Mouse (Mus musculus) kidney, embryonic 16.5 days (tissue): ENCODE data around the gene E2f6. TPM values are rescaled to one million over a fixed set of nuclear protein-coding genes. Genes with fewer than 3 reads are reported as not detected.

Experiments
- ATAC-seq: fragments of 200-750 bp; cut with Nextera tagmentation; 2 replicates; pipeline ENCODE4 v1.8.0; 2017; ENCODE audit warnings: moderate TSS enrichment; ENCODE audit not compliant: low FRiP score, low TSS enrichment
- H3K27ac ChIP-seq: fragments of 300-500 bp; sonication (generic); 2 replicates; pipeline ENCODE4 v1.5.1; 2014; ENCODE audit warnings: low read length
- H3K27me3 ChIP-seq: fragments of 300-500 bp; sonication (generic); 2 replicates; pipeline ENCODE4 v1.6.1; 2014; ENCODE audit warnings: low read length, control low read depth, mixed read lengths; ENCODE audit not compliant: insufficient read depth
- H3K36me3 ChIP-seq: fragments of 300-500 bp; sonication (generic); 2 replicates; pipeline ENCODE4 v1.6.1; 2014; ENCODE audit warnings: low read length, control low read depth, mixed read lengths; ENCODE audit not compliant: insufficient read depth
- H3K4me1 ChIP-seq: fragments of 300-500 bp; sonication (generic); 2 replicates; pipeline ENCODE4 v1.6.1; 2014; ENCODE audit warnings: low read length, control low read depth, mixed read lengths; ENCODE audit not compliant: insufficient read depth
- H3K4me2 ChIP-seq: fragments of 300-500 bp; sonication (generic); replicated peaks from 2 replicates; pipeline ENCODE4 v1.6.1; 2014; ENCODE audit warnings: low read depth, low read length
- H3K4me3 ChIP-seq: fragments of 300-500 bp; sonication (generic); 2 replicates; pipeline ENCODE4 v1.5.1; 2014; ENCODE audit warnings: mild to moderate bottlenecking, low read length
- H3K9ac ChIP-seq: fragments of 300-500 bp; sonication (generic); replicated peaks from 2 replicates; pipeline ENCODE4 v1.6.1; 2014; ENCODE audit warnings: low read length
- H3K9me3 ChIP-seq: fragments of 300-500 bp; sonication (generic); 2 replicates; pipeline ENCODE4 v1.6.1; 2016; ENCODE audit warnings: low read length, control low read depth
- WGBS: fragments of 180-500 bp; shearing (Covaris S2); extraction: QIAGEN DNeasy Blood & Tissue Kit; methylation state at CpG from one replicate; pipeline ENCODE4 v1.1.7; 2014; 5-methylcytosine and 5-hydroxymethylcytosine counted together
- polyA plus RNA-seq: library from polyadenylated mRNA; unstranded; fragments of >200 nt; fragmentation: Nextera tagmentation; extraction: Ambion mirVana; gene quantifications from 2 replicates; pipeline ENCODE4 v1.2.1, GENCODE M21; 2015

Gene E2f6
- polyA plus RNA-seq, 1 experiment from 2014 or later, result 41.7 TPM

GRCm38 (mm10) chr12:16855632-16856305 is 45.0 kb downstream of the E2f6 start:
- Histone ChIP-seq H3K4me2 (no peak overlapping the region), H3K27me3 (no peaks in the 10 kb centered on the region), H3K9me3 (no peaks in the 10 kb centered on the region), H3K4me3 (no peak overlapping the region), H3K9ac (no peak overlapping the region), H3K27ac (no peak overlapping the region), H3K36me3 (no peaks in the 10 kb centered on the region), H3K4me1 (peaks cover 8% of the 10 kb centered on the region)
- no peak for ATAC-seq
- 37% methylated on average over 6 of the region's 6 CpGs for WGBS

GRCm38 (mm10) chr12:16856306-16856679 is 45.5 kb downstream of the E2f6 start:
- 0 out of 2 replicates have a peak, but pooled peaks cover 2% of the 10 kb centered on the region for H3K4me1 ChIP-seq
- no peak overlapping the region for H3K4me2 ChIP-seq
- H3K9me3 ChIP-seq, result no peaks in the 10 kb centered on the region
- H3K4me3 ChIP-seq, result no peak overlapping the region
- WGBS, result 66% methylated on average over 2 of the region's 2 CpGs
- H3K36me3 ChIP-seq, result no peaks in the 10 kb centered on the region
- no peak overlapping the region for H3K27ac ChIP-seq
- no peak overlapping the region for H3K9ac ChIP-seq
- no peak for ATAC-seq
- H3K27me3 ChIP-seq, result no peaks in the 10 kb centered on the region

- Histone ChIP-seq H3K36me3 (no peaks in the 10 kb centered on the region), H3K27me3 (no peaks in the 10 kb centered on the region), H3K4me1 (0 out of 2 replicates have a peak, but pooled peaks cover 2% of the 10 kb centered on the region), H3K9me3 (no peaks in the 10 kb centered on the region), H3K4me3 (no peak overlapping the region), H3K9ac (no peak overlapping the region), H3K4me2 (no peak overlapping the region), H3K27ac (no peak overlapping the region)
- no peak for ATAC-seq
- 61% methylated on average over 4 of the region's 4 CpGs for WGBS
Measured at GRCm38 (mm10) chr12:16858081-16858480, 47.3 kb downstream of the E2f6 start.

- H3K4me1 ChIP-seq, result no peaks in the 10 kb centered on the region
- no peaks in the 10 kb centered on the region for H3K27me3 ChIP-seq
- H3K36me3 ChIP-seq, result no peaks in the 10 kb centered on the region
- WGBS, result 85% methylated on average over 2 of the region's 2 CpGs
- H3K27ac ChIP-seq, result no peak overlapping the region
- H3K9ac ChIP-seq, result no peak overlapping the region
- no peak overlapping the region for H3K4me2 ChIP-seq
- H3K9me3 ChIP-seq, result no peaks in the 10 kb centered on the region
- ATAC-seq, result no peak
- H3K4me3 ChIP-seq, result no peak overlapping the region
Measured at GRCm38 (mm10) chr12:16859781-16860180, 49.0 kb downstream of the E2f6 start.

GRCm38 (mm10) chr12:16860533-16860932 is 49.8 kb downstream of the E2f6 start:
- no peak for ATAC-seq
- 61% methylated on average over 1 of the region's 1 CpGs for WGBS
- no peak overlapping the region for H3K4me2 ChIP-seq
- no peaks in the 10 kb centered on the region for H3K36me3 ChIP-seq
- H3K27ac ChIP-seq, result peak overlapping the region; percentile 56
- no peak overlapping the region for H3K9ac ChIP-seq
- no peak overlapping the region for H3K4me3 ChIP-seq
- H3K27me3 ChIP-seq, result no peaks in the 10 kb centered on the region
- no peaks in the 10 kb centered on the region for H3K9me3 ChIP-seq
- H3K4me1 ChIP-seq, result no peaks in the 10 kb centered on the region

GRCm38 (mm10) chr12:16860961-16861360 is 50.2 kb downstream of the E2f6 start:
- peaks cover 3% of the 10 kb centered on the region for H3K4me1 ChIP-seq
- peak overlapping the region; percentile 56 for H3K27ac ChIP-seq
- H3K9me3 ChIP-seq, result no peaks in the 10 kb centered on the region
- 12% methylated on average over 3 of the region's 3 CpGs for WGBS
- no peak overlapping the region for H3K9ac ChIP-seq
- ATAC-seq, result peak; percentile 62; the same call in 1 of the 2 replicates
- no peak overlapping the region for H3K4me2 ChIP-seq
- no peaks in the 10 kb centered on the region for H3K27me3 ChIP-seq
- no peak overlapping the region for H3K4me3 ChIP-seq
- no peaks in the 10 kb centered on the region for H3K36me3 ChIP-seq

DNA sequence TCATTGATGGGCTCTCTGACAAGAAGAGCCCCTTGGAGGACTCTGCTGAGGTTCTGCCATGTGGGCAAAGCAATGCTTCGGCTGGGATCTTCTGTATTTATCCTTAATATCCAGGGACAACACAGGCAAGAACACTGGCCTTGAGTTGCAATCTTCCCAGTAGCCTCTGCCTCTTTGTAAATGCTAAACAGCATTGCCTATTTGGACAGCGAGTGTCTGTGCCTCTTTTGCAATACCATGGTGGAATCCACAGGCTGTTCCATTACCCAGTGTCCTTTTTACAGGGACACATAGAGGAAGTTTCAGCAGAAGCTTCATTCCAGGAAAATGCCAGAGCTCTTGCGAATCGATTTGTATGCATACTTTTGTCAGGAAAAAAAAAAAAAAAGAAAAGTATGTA is 53.7 kb downstream of the E2f6 start:
- no peak overlapping the region for H3K9ac ChIP-seq
- H3K27ac ChIP-seq, result no peak overlapping the region
- H3K9me3 ChIP-seq, result no peaks in the 10 kb centered on the region
- H3K4me3 ChIP-seq, result no peak overlapping the region
- H3K27me3 ChIP-seq, result no peaks in the 10 kb centered on the region
- no peak for ATAC-seq
- WGBS, result 84% methylated on average over 4 of the region's 4 CpGs
- H3K4me2 ChIP-seq, result no peak overlapping the region
- H3K36me3 ChIP-seq, result no peaks in the 10 kb centered on the region
- H3K4me1 ChIP-seq, result peaks cover 20% of the 10 kb centered on the region

- H3K4me1 ChIP-seq, result peaks cover 34% of the 10 kb centered on the region
- no peak overlapping the region for H3K9ac ChIP-seq
- peak; percentile 40; the same call in 1 of the 2 replicates for ATAC-seq
- H3K27me3 ChIP-seq, result no peaks in the 10 kb centered on the region
- H3K27ac ChIP-seq, result peak overlapping the region; percentile 62
- 26% methylated on average over 3 of the region's 3 CpGs for WGBS
- no peaks in the 10 kb centered on the region for H3K9me3 ChIP-seq
- no peak overlapping the region for H3K4me3 ChIP-seq
- no peaks in the 10 kb centered on the region for H3K36me3 ChIP-seq
- H3K4me2 ChIP-seq, result no peak overlapping the region
Measured at GRCm38 (mm10) chr12:16865871-16866270, 55.1 kb downstream of the E2f6 start.

GRCm38 (mm10) chr12:16866460-16866859 is 55.7 kb downstream of the E2f6 start:
- H3K9me3 ChIP-seq, result no peaks in the 10 kb centered on the region
- H3K27me3 ChIP-seq, result no peaks in the 10 kb centered on the region
- peaks cover 37% of the 10 kb centered on the region for H3K4me1 ChIP-seq
- H3K36me3 ChIP-seq, result no peaks in the 10 kb centered on the region
- no peak overlapping the region for H3K4me3 ChIP-seq
- WGBS, result 7% methylated on average over 3 of the region's 3 CpGs
- H3K9ac ChIP-seq, result no peak overlapping the region
- no peak overlapping the region for H3K4me2 ChIP-seq
- ATAC-seq, result peak; percentile 32; the same call in 1 of the 2 replicates
- peak overlapping the region; percentile 62 for H3K27ac ChIP-seq

DNA sequence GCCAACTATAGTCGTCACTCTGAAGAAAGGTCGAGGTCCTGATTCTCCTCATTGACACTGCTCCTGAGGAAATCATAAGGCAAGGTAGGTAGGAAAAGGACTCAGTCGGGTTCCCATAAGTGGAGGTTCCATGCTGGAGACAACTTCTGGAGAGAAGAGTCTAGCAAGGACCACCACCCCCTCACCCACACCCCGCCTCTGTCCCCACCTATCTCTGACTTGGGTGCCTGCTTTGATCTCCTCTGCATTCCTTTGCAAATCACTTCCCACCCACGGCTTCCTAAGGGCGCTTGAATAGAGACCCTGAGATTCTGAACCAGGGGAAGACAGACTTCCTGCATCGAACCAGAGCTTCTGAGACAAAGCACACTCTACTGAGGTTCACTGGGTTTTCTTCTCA is 56.5 kb downstream of the E2f6 start:
- H3K9me3 ChIP-seq, result no peaks in the 10 kb centered on the region
- no peaks in the 10 kb centered on the region for H3K27me3 ChIP-seq
- no peak overlapping the region for H3K9ac ChIP-seq
- peaks cover 37% of the 10 kb centered on the region for H3K4me1 ChIP-seq
- WGBS, result 46% methylated on average over 7 of the region's 7 CpGs
- H3K27ac ChIP-seq, result no peak overlapping the region
- ATAC-seq, result no peak
- no peaks in the 10 kb centered on the region for H3K36me3 ChIP-seq
- H3K4me3 ChIP-seq, result no peak overlapping the region
- H3K4me2 ChIP-seq, result no peak overlapping the region
